Mouse (Mus musculus) forebrain, embryonic 11.5 days (tissue): ENCODE measurements around the gene Slc25a22. TPM values are rescaled to one million over a fixed set of nuclear protein-coding genes. Genes with fewer than 3 reads are reported as not detected.

Source experiments
- ATAC-seq: fragments of 200-750 bp; cut with Nextera tagmentation; replicated peaks from 2 replicates; pipeline ENCODE4 v1.8.0; 2017; ENCODE audit warnings: moderate TSS enrichment; ENCODE audit not compliant: low FRiP score
- DNase-seq: peaks from one replicate; pipeline ENCODE4 v3.0.0-alpha.2; 2017; ENCODE audit warnings: low spot score
- H3K27ac ChIP-seq: fragments of 300-500 bp; sonication (generic); 2 replicates; pipeline ENCODE4 v1.5.1; 2014; ENCODE audit warnings: low read depth, low read length
- H3K27me3 ChIP-seq: fragments of 300-500 bp; sonication (generic); 2 replicates; pipeline ENCODE4 v1.6.1; 2014; ENCODE audit warnings: mild to moderate bottlenecking, low read length, mixed read lengths; ENCODE audit not compliant: control insufficient read depth, insufficient read depth
- H3K36me3 ChIP-seq: fragments of 300-500 bp; sonication (generic); 2 replicates; pipeline ENCODE4 v1.6.1; 2014; ENCODE audit warnings: mild to moderate bottlenecking, low read length, moderate library complexity, mixed read lengths; ENCODE audit not compliant: control insufficient read depth, insufficient read depth
- H3K4me1 ChIP-seq: fragments of 300-500 bp; sonication (generic); replicated peaks from 2 replicates; pipeline ENCODE4 v1.6.1; 2014; ENCODE audit warnings: low read length, mixed read lengths; ENCODE audit not compliant: control insufficient read depth, insufficient read depth
- H3K4me2 ChIP-seq: fragments of 300-500 bp; sonication (generic); 2 replicates; pipeline ENCODE4 v1.6.1; 2014; ENCODE audit warnings: low read depth, mild to moderate bottlenecking, low read length, moderate library complexity, mixed read lengths; ENCODE audit not compliant: severe bottlenecking
- H3K4me3 ChIP-seq: fragments of 300-500 bp; sonication (generic); 2 replicates; pipeline ENCODE4 v1.5.1; 2014; ENCODE audit warnings: low read depth, low read length
- H3K9ac ChIP-seq: fragments of 300-500 bp; sonication (generic); 2 replicates; pipeline ENCODE4 v1.6.1; 2014; ENCODE audit warnings: low read length
- H3K9me3 ChIP-seq: fragments of 300-500 bp; sonication (generic); 2 replicates; pipeline ENCODE4 v1.6.1; 2016; ENCODE audit warnings: low read length, mixed read lengths; ENCODE audit not compliant: control insufficient read depth
- WGBS: fragments of 180-500 bp; shearing (Covaris S2); extraction: QIAGEN DNeasy Blood & Tissue Kit; methylation state at CpG from one replicate; pipeline ENCODE4 v1.1.7; 2014; 5-methylcytosine and 5-hydroxymethylcytosine counted together
- polyA plus RNA-seq: library from polyadenylated mRNA; unstranded; fragments of >200 nt; fragmentation: Nextera tagmentation; extraction: Ambion mirVana; gene quantifications from 2 replicates; pipeline ENCODE4 v1.2.1, GENCODE M21; 2014

The Slc25a22 gene
- polyA plus RNA-seq, 1 experiment from 2014 or later = 46.0 TPM

DNA sequence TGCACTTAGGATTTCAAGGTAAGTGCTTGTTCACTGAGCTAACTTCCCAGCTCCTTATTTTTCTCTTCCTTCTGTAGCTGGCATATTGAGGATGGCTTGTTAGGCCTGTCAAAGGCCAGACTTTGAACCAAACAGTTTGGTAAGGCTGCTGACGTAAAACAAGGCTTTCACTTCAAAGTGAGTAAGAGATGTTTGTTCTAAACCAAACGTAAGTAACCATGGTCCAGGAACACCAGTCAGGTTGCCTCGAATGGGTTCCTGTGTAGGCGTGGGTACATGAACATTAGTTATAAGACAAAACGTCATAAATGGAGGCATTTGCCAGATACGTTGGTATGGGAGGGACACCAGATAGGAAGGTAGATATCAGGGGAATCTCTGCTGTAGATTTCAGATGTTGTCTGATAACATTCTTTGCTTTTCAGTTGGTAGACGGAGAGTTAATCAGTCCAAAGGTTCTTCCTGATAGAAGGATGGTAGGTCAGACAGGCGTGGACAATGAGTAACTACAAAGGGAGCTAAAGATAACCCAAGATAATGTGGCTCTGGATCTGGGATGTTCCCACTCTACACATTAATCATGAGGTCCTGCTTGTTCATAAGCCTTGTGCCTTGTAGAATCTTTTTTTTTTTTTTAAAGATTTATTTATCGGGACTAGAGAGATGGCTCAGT lies 17.5 kb downstream of the Slc25a22 start:
- Histone ChIP-seq H3K4me3 (no peak overlapping the region), H3K36me3 (no peaks in the 10 kb centered on the region), H3K27ac (no peak overlapping the region), H3K9me3 (no peaks in the 10 kb centered on the region), H3K9ac (no peak overlapping the region), H3K4me2 (no peak overlapping the region), H3K27me3 (no peaks in the 10 kb centered on the region), H3K4me1 (no peaks in the 10 kb centered on the region)
- ATAC-seq (no peak), DNase-seq (no peak)
- 87% methylated on average over 9 of the region's 9 CpGs for WGBS

GRCm38 (mm10) chr7:141418970-141419369 lies 18.7 kb downstream of the Slc25a22 start:
- ATAC-seq (no peak), DNase-seq (no peak)
- no peak overlapping the region for H3K4me3 ChIP-seq
- no peaks in the 10 kb centered on the region for H3K36me3 ChIP-seq
- no peaks in the 10 kb centered on the region for H3K27me3 ChIP-seq
- H3K27ac ChIP-seq = no peak overlapping the region
- H3K9me3 ChIP-seq = no peaks in the 10 kb centered on the region
- H3K9ac ChIP-seq = no peak overlapping the region
- H3K4me1 ChIP-seq = no peaks in the 10 kb centered on the region
- H3K4me2 ChIP-seq = no peak overlapping the region
- WGBS = 78% methylated on average over 7 of the region's 7 CpGs

- Histone ChIP-seq H3K4me2 (no peak overlapping the region), H3K27me3 (no peaks in the 10 kb centered on the region), H3K9ac (no peak overlapping the region), H3K27ac (no peak overlapping the region), H3K4me1 (0 out of 2 replicates have a peak, but pooled peaks cover 3% of the 10 kb centered on the region), H3K9me3 (no peaks in the 10 kb centered on the region), H3K36me3 (no peaks in the 10 kb centered on the region), H3K4me3 (no peak overlapping the region)
- DNase-seq (peak; percentile 32), ATAC-seq (no peak)
- WGBS = 71% methylated on average over 8 of the region's 8 CpGs
These were observed 19.7 kb downstream of the Slc25a22 start for GRCm38 (mm10) chr7:141417731-141418681.

GRCm38 (mm10) chr7:141416144-141416841 lies 21.4 kb downstream of the Slc25a22 start:
- 0 out of 2 replicates have a peak, but pooled peaks cover 3% of the 10 kb centered on the region for H3K4me1 ChIP-seq
- no peaks in the 10 kb centered on the region for H3K27me3 ChIP-seq
- no peak overlapping the region for H3K4me3 ChIP-seq
- no peak for ATAC-seq
- no peaks in the 10 kb centered on the region for H3K9me3 ChIP-seq
- no peak overlapping the region for H3K9ac ChIP-seq
- H3K36me3 ChIP-seq = no peaks in the 10 kb centered on the region
- H3K4me2 ChIP-seq = no peak overlapping the region
- no peak overlapping the region for H3K27ac ChIP-seq
- WGBS = 79% methylated on average over 6 of the region's 6 CpGs
- DNase-seq = peak; percentile 28

DNA sequence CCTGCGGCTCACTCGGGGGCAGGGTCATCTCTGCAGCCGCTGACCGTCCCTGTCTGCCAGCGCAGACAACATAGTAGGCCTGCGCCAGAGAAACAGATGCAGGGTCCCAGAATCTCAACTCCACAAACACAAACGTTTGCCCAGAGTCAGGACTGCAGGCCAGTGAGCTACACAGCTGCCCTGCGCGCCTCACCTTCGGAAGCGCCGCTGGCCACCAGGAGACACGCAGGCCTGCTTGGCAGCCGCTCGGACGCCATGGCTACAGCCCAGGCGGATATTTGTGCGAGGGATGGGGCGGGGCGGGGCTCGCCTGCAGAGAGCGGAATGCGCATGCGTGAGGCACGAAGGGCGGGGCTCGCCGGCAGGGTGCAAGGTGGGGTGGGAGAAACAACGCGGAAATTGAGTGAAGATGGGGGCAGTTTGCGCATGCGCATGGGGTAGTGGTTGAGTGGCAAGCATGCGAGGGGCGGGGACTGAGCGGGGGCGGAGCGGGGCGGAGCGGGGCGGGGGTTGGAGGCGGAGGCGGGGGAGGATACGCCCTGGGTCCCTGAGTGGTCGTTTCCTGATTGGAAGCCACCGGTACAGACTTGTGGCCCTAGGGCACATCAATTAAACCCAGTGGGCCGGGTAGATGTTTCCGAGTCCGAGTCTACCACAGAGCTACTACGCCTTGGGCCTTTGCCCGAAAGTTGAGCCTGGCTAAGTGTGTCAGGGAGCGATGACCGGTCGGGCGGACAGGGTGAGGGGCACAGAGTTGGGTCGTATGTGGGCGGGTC lies 23.7 kb downstream of the Slc25a22 start, which contains the start of gene Gatd1:
Gene Gatd1, minus strand, starts transcription at position 328 of the 776 bp plus-strand sequence.
- ATAC-seq (peak; percentile 90), DNase-seq (peak; percentile 100)
- no peaks in the 10 kb centered on the region for H3K36me3 ChIP-seq
- H3K4me3 ChIP-seq = peak within 1 kb of the TSS; percentile 70
- WGBS = under 1% methylated on average over 56 of the region's 56 CpGs
- H3K4me2 ChIP-seq = peak within 1 kb of the TSS; percentile 90
- H3K9ac ChIP-seq = peak within 1 kb of the TSS; percentile 83
- H3K4me1 ChIP-seq = 0 out of 2 replicates have a peak, but pooled peaks cover 3% of the 10 kb centered on the region
- no peaks in the 10 kb centered on the region for H3K9me3 ChIP-seq
- H3K27ac ChIP-seq = peak within 1 kb of the TSS; percentile 59; the same call in 1 of the 2 replicates
- H3K27me3 ChIP-seq = no peaks in the 10 kb centered on the region

DNA sequence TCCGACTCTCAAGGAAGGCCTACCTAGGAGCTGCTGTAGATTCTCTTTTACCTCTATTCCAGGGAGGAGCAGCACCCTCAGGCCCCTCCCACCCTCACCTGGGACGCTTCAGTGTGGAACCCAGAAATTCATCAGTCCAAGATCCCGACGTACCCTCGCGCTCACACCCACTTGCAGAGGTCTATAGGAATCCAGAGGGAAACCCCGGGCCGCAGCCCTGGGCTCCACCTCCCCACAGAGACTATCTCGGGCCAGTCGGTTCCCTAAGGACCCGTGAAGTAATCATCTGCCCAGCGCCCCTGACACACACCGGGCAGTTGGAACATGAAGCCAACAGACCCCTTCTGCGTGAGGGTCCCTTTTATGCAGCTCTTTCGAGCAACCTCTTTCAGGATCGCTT lies 24.4 kb downstream of the Slc25a22 start:
- Histone ChIP-seq H3K4me1 (0 out of 2 replicates have a peak, but pooled peaks cover 3% of the 10 kb centered on the region), H3K27ac (peak overlapping the region; percentile 59; the same call in 1 of the 2 replicates), H3K4me2 (peak overlapping the region; percentile 90), H3K27me3 (no peaks in the 10 kb centered on the region), H3K4me3 (peak overlapping the region; percentile 70), H3K9ac (peak overlapping the region; percentile 83), H3K36me3 (no peaks in the 10 kb centered on the region), H3K9me3 (no peaks in the 10 kb centered on the region)
- ATAC-seq (no peak), DNase-seq (peak; percentile 61)
- WGBS = 4% methylated on average over 16 of the region's 16 CpGs

DNA sequence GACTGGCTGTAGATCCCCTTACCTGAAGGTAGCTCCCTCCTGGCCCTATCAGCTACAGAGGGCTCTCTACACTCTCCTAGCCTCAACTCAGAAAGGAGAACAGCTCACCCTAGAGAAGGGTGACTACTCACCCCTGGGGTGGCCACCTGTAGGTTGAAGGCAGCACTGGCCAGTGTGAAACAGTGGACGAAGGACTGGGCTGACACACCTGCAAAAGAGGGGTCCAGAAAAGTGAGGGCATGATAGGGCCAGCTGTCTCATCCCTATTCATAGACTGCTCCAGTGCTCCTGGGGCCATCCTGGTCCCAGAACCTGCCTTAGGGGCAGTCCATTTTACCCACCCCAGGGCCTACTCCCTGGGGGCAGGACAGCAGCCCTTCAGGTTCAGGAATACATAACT lies 26.0 kb downstream of the Slc25a22 start:
- Histone ChIP-seq H3K27ac (no peak overlapping the region), H3K4me3 (no peak overlapping the region), H3K27me3 (no peaks in the 10 kb centered on the region), H3K36me3 (peaks cover 3% of the 10 kb centered on the region; the same call in 1 of the 2 replicates), H3K4me2 (no peak overlapping the region), H3K9me3 (no peaks in the 10 kb centered on the region), H3K4me1 (0 out of 2 replicates have a peak, but pooled peaks cover 3% of the 10 kb centered on the region), H3K9ac (no peak overlapping the region)
- no peak for ATAC-seq
- DNase-seq = peak; percentile 40
- WGBS = 70% methylated on average over 1 of the region's 1 CpGs
